Mouse (Mus musculus) ZHBTc4 (cell line): ENCODE measurements around the gene Cfhr2.
"Not testable (repeated sequence)": the region's sequence is repeated elsewhere in the genome, so short reads cannot be mapped to it uniquely, and the experiment has no call there.

Experiments used
- DNase-seq: peaks from one replicate; pipeline ENCODE4 v3.0.0-alpha.2; 2011; ENCODE audit warnings: low read depth, low spot score

Gene Cfhr2

GRCm38 (mm10) chr1:139858548-139858947, at the start of gene Cfhr2:
Gene Cfhr2, minus strand, starts transcription at chr1:139858702.
- no peak for DNase-seq

- DNase-seq = no peak
Observed at GRCm38 (mm10) chr1:139863751-139864150, 5.2 kb upstream of the Cfhr2 start.

- DNase-seq = no peak
Observed at GRCm38 (mm10) chr1:139860176-139860575, 1.7 kb upstream of the Cfhr2 start.

- DNase-seq = no peak
Observed at GRCm38 (mm10) chr1:139839699-139840098, 18.8 kb downstream of the Cfhr2 start.

GRCm38 (mm10) chr1:139839290-139839689, 19.2 kb downstream of the Cfhr2 start:
- peak; percentile 15 for DNase-seq

GRCm38 (mm10) chr1:139808594-139808993, 49.9 kb downstream of the Cfhr2 start:
- DNase-seq = no peak

GRCm38 (mm10) chr1:139781143-139781542, 77.4 kb downstream of the Cfhr2 start, which contains the start of gene Gm4788:
Gene Gm4788, minus strand, starts transcription at chr1:139781243.
- no peak for DNase-seq

- not testable (repeated sequence) for DNase-seq
Observed at GRCm38 (mm10) chr1:139769913-139770312, 88.6 kb downstream of the Cfhr2 start.
